Mouse (Mus musculus) bone marrow macrophage, adult 2 months (primary cell): ENCODE measurements at regions not wholly inside any gene's neighbourhood (a gene's known extent, or its start where the extent isn't known, plus 50 kb on each side); places are given as distances from the start of the nearest gene placed in this dataset.
A peak's percentile ranks its signal among the peaks of the same experiment; 100 is the strongest.
"Not testable (repeated sequence)": the region's sequence is repeated elsewhere in the genome, so short reads cannot be mapped to it uniquely, and the experiment has no call there.

Experiments used
- H3K27ac ChIP-seq: 2 replicates; pipeline ENCODE4 v1.5.1; 2012; ENCODE audit warnings: low read depth, low read length; ENCODE audit not compliant: insufficient read depth
- H3K4me1 ChIP-seq: 2 replicates; pipeline ENCODE4 v1.6.1; 2012; ENCODE audit warnings: low read length; ENCODE audit not compliant: control insufficient read depth, insufficient read depth
- H3K4me3 ChIP-seq: 2 replicates; pipeline ENCODE4 v1.5.1; 2012; ENCODE audit warnings: mild to moderate bottlenecking, low read length, moderate library complexity; ENCODE audit not compliant: insufficient read depth
- CTCF ChIP-seq: IDR thresholded peaks from 2 replicates; pipeline ENCODE4 v1.5.1; 2012; ENCODE audit warnings: low read depth, mild to moderate bottlenecking, low read length, moderate library complexity
- POLR2A ChIP-seq: IDR thresholded peaks from 2 replicates; pipeline ENCODE4 v1.6.1; 2012; ENCODE audit warnings: mild to moderate bottlenecking, low read depth, low read length, borderline replicate concordance

GRCm38 (mm10) chr10:56979601-56980000, 506.6 kb upstream of the Hsf2 start:
- H3K4me1 ChIP-seq = no peaks in the 10 kb centered on the region
- no peak overlapping the region for H3K27ac ChIP-seq
- no peak overlapping the region for H3K4me3 ChIP-seq
- TF ChIP-seq POLR2A = no peak

GRCm38 (mm10) chr10:56980821-56981220, 505.4 kb upstream of the Hsf2 start:
- Histone ChIP-seq H3K27ac (no peak overlapping the region), H3K4me1 (no peaks in the 10 kb centered on the region), H3K4me3 (no peak overlapping the region)
- no peak for TF ChIP-seq CTCF
- TF ChIP-seq POLR2A = no peak

GRCm38 (mm10) chr10:56982526-56983190, 503.5 kb upstream of the Hsf2 start:
- TF ChIP-seq CTCF (no peak), POLR2A (no peak)
- H3K4me3 ChIP-seq = no peak overlapping the region

GRCm38 (mm10) chr10:56994969-56995368, 491.2 kb upstream of the Hsf2 start:
- Histone ChIP-seq H3K4me3 (no peak overlapping the region), H3K27ac (no peak overlapping the region), H3K4me1 (no peaks in the 10 kb centered on the region)
- TF ChIP-seq POLR2A (no peak), CTCF (no peak)

More at GRCm38 (mm10) chr10:56982526-56983190, 503.5 kb upstream of the Hsf2 start:
- Histone ChIP-seq H3K4me1 (no peaks in the 10 kb centered on the region), H3K27ac (no peak overlapping the region)

GRCm38 (mm10) chr10:57000892-57001722, 485.1 kb upstream of the Hsf2 start:
- TF ChIP-seq CTCF (peak; percentile 40; the same call in 1 of the 2 replicates), POLR2A (no peak)
- Histone ChIP-seq H3K4me3 (no peak overlapping the region; the same call in 1 of the 2 replicates), H3K4me1 (no peaks in the 10 kb centered on the region), H3K27ac (no peak overlapping the region)

- TF ChIP-seq POLR2A (no peak), CTCF (no peak)
- H3K4me3 ChIP-seq = no peak overlapping the region
- H3K4me1 ChIP-seq = no peaks in the 10 kb centered on the region
- H3K27ac ChIP-seq = no peak overlapping the region
Observed at GRCm38 (mm10) chr10:57001723-57002110, 484.5 kb upstream of the Hsf2 start.

- TF ChIP-seq POLR2A = no peak
- TF ChIP-seq CTCF = no peak
- H3K4me3 ChIP-seq = no peak overlapping the region
- H3K4me1 ChIP-seq = no peaks in the 10 kb centered on the region
Observed at GRCm38 (mm10) chr10:57037641-57038040, 448.5 kb upstream of the Hsf2 start.

GRCm38 (mm10) chr10:57040201-57040600, 446.0 kb upstream of the Hsf2 start:
- Histone ChIP-seq H3K4me1 (no peaks in the 10 kb centered on the region), H3K4me3 (no peak overlapping the region), H3K27ac (no peak overlapping the region)
- TF ChIP-seq CTCF = no peak
- no peak for TF ChIP-seq POLR2A

More at GRCm38 (mm10) chr10:57037641-57038040, 448.5 kb upstream of the Hsf2 start:
- H3K27ac ChIP-seq = no peak overlapping the region

GRCm38 (mm10) chr10:57046021-57046420, 440.2 kb upstream of the Hsf2 start:
- no peak overlapping the region for H3K4me3 ChIP-seq
- H3K4me1 ChIP-seq = no peaks in the 10 kb centered on the region
- H3K27ac ChIP-seq = no peak overlapping the region
- no peak for TF ChIP-seq POLR2A
- no peak for TF ChIP-seq CTCF

GRCm38 (mm10) chr10:57046891-57047290, 439.3 kb upstream of the Hsf2 start:
- H3K27ac ChIP-seq = no peak overlapping the region

GRCm38 (mm10) chr10:57047719-57048118, 438.5 kb upstream of the Hsf2 start:
- H3K27ac ChIP-seq = no peak overlapping the region
- TF ChIP-seq POLR2A (no peak), CTCF (no peak)
- H3K4me3 ChIP-seq = no peak overlapping the region
- H3K4me1 ChIP-seq = no peaks in the 10 kb centered on the region

More at GRCm38 (mm10) chr10:57046891-57047290, 439.3 kb upstream of the Hsf2 start:
- Histone ChIP-seq H3K4me1 (no peaks in the 10 kb centered on the region), H3K4me3 (no peak overlapping the region)
- no peak for TF ChIP-seq CTCF
- no peak for TF ChIP-seq POLR2A

GRCm38 (mm10) chr10:57053375-57053774, 432.8 kb upstream of the Hsf2 start:
- H3K4me3 ChIP-seq, H3K4me1 ChIP-seq, H3K27ac ChIP-seq: not testable (repeated sequence)
